Mouse (Mus musculus): ENCODE measurements at regions not wholly inside any gene's neighbourhood (a gene's known extent, or its start where the extent isn't known, plus 50 kb on each side); places are given as distances from the start of the nearest gene placed in this dataset.

- TF ChIP-seq MAFK (IDR thresholded peaks at IDR 0.05; ENCODE audit: insufficient read depth, low read depth, low read length) (no peak), CHD2 (IDR thresholded peaks at IDR 0.05; ENCODE audit: low read depth, low read length) (no peak), ZNF384 (IDR thresholded peaks at IDR 0.05; ENCODE audit: low read depth, low read length) (no peak), ZC3H11A (IDR thresholded peaks at IDR 0.05; ENCODE audit: borderline replicate concordance, low read depth, low read length) (no peak)
Observed at GRCm38 (mm10) chr2:10966891-10967290, 205.0 kb upstream of the Prkcq start.
